Mouse (Mus musculus) MEL (cell line): ENCODE measurements around the gene Pdzd2.

Source experiments
- CTCF ChIP-seq, 3 experiments: IDR thresholded peaks in 2 of 3; conservative IDR thresholded peaks in 1 of 3; 2 replicates each; pipeline ENCODE4 v1.5.1; 2011 to 2012; ENCODE audit warnings: low read length in 3 of 3, low read depth in 2 of 3, mild to moderate bottlenecking in 2 of 3, improper control_type of control experiment in 1 of 3, inconsistent platforms in 1 of 3, mixed read lengths in 1 of 3, moderate library complexity in 1 of 3; ENCODE audit not compliant: control insufficient read depth in 1 of 3, insufficient read depth in 1 of 3, poor library complexity in 1 of 3, severe bottlenecking in 1 of 3
- MAFK ChIP-seq: IDR thresholded peaks from 2 replicates; pipeline ENCODE4 v1.6.1; 2011; ENCODE audit warnings: low read depth, mild to moderate bottlenecking, low read length, improper control_type of control experiment, borderline replicate concordance
- ZNF384 ChIP-seq: IDR thresholded peaks from 2 replicates; pipeline ENCODE4 v1.6.1; 2012; ENCODE audit warnings: low read depth, mild to moderate bottlenecking, inconsistent platforms, low read length, improper control_type of control experiment

DNA sequence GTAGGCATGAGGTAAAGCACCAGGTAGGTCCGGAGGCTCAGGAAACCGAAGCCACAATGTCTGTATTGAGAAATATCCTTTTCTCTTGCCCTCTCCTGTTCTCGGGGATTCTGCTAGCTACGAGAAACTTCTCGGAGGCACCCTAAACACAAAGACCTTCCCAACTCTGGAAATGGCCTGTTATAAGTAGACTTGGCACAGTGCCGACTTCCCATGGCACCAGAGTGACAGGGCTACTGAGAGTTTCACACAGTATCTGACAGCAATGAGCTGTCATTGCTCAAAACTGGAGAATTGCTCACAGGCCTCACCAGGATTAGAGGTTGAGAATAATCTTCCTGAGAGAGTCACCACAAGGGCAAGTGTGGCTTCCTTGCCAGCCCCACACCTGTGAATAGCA, 21.0 kb upstream of the Pdzd2 start:
- TF ChIP-seq CTCF (IDR thresholded peaks at IDR 0.05 in 2 of 3, conservative IDR thresholded peaks at IDR 0.05 in 1 of 3; ENCODE audit: control insufficient read depth in 1 of 3, insufficient read depth in 1 of 3, low read depth in 2 of 3, low read length in 3 of 3, poor library complexity in 1 of 3, severe bottlenecking in 1 of 3) (no peak), ZNF384 (no peak), MAFK (no peak)
